Mouse (Mus musculus) right cerebral cortex, postnatal 25 days (tissue): ENCODE data around the gene Plac8.

Source experiments
- DNase-seq: peaks from one replicate; pipeline ENCODE4 v3.0.0; 2022

Plac8 gene

DNA sequence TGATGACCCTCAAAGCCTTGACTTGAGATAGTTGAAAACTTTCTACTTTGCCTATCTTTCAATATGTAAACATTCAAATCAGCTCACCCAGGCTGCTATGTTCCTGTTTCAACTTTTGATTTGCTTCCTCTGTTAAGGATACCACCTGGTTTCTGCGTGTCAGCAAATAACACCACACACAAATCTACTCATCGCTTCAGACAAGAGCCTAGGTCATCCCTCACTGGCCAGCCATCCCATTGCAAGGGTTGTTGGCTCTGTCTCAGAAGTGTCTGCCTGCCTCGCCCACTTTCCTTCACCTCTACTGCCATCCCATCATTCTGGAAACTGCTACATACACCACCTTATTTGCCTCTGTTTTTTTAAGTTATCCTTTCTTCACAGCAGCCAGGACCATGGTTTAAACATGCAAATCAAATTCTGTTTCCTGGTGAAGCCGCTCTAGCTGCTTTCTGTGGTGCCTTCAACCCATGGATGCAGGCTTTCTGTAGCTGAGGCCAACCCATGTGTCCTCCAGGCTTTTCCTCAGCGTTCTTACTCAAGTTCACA lies 6.9 kb upstream of the Plac8 start:
- DNase-seq: no peak

DNA sequence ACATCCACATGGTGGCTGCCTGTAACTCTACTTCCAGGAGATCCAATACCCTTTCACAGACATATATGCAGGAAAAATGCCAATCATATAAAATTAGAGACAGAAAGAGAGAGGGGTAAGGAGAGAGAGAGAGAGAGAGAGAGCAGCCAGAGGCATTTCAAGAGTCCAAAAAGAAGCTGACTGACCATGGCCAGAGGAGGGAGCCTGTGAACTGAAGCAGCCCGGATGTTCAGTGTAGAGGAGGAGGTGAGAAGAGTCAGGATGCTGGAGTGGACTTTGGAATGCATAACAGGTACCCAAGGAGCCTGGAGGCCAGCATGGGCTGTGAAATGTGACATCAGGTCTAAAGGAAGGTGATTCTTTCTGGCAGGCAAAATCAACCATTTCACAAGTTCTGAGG lies 2.7 kb upstream of the Plac8 start:
- DNase-seq: no peak

DNA sequence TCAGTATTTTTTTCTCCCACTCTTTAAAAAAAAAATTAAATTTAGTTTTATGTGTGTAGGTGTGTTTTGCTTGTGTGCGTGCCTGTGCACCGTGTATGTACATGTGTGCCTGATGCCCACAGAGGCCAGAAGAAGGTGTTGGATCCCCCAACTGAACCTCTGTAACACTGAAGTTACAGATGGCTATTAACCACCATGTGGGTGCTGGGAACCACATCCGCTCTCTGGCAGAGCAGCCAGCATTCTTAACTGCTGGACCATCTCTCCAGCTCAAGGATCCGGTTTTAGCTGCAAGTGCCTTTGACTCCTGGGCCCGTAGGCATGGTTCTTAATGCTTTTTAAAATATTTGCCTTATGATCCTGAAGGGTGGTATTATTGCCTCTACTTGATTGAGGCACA lies 1.2 kb upstream of the Plac8 start:
- no peak for DNase-seq

DNA sequence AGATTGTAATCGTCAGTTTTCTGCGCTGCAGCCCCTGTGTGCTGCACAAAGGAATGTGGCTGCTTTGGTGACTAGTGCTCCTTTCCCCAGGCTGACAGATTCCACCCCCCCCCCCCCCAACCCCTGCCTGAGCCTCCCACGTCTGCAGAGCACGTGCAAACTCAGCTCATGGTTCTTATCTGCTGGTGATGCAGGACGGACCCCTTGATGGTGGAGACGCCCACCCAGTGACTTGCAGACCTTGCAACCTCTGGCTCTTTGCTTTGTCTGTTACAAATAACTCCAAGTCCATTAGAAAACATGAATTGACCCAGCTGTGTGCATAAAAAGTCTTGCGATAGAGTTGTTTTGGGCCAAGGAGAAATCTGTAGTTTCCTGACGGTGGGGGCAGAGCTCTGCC lies 1.3 kb downstream of the Plac8 start:
- DNase-seq: no peak

DNA sequence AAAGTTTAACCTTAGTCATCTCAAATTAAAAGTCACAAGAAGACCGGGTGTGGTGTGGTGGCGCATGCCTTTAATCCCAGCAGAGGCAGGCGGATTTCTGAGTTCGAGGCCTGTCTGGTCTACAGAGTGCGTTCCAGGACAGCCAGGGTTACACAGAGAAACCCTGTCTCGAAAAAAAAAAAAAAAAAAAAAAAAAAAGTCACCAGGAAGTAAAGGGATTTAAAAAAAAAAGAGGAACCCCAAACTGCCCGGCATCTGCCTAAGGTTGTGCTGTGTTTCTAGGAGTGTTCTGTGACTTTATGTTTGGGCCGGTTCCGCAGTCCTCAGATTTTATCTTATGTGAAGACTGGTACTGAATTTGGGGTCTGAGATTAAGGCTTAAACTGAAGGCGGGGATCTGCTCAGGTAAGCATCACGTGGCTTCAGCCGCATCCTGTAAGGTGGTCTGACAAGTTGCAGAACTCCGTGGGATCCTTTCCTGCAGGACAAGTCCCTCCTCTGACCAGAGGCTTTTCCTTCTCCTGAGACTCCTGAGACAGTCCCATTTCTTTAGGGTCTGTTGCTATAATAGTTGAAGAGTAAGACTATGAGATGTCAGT lies 1.9 kb downstream of the Plac8 start:
- DNase-seq: no peak

DNA sequence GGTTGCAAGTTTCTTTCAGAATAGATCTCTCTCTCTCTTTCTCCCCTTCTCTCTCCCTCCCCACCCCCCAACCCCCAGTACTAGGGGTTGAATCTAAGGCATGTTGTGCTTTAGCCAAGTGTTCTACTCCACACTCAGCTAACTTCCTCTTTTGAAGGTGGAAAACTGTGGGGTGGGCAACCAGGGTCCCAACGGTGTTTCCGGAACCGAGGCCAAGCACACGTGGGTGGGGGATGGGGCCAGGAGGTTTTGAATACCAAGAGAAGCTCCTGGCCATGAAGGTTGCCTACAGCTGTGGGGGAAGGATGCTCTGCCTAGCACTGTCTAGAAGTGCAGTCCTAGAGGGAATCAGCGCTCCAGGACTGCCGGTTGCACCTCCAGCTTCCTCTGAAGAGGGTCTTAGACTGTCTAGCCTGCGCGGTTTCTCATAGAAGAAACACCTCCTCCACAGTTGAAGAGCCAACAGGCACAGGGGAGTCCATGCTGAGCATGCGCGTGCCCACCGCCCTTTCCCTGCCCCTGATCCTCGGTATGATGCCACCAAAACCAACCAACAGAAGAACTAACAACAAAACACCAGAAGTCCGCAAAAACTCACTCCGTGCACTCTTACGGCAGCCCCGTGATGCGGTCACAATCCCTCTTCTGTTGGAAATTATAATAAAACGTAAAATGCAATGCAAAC lies 2.7 kb downstream of the Plac8 start:
- DNase-seq: no peak

DNA sequence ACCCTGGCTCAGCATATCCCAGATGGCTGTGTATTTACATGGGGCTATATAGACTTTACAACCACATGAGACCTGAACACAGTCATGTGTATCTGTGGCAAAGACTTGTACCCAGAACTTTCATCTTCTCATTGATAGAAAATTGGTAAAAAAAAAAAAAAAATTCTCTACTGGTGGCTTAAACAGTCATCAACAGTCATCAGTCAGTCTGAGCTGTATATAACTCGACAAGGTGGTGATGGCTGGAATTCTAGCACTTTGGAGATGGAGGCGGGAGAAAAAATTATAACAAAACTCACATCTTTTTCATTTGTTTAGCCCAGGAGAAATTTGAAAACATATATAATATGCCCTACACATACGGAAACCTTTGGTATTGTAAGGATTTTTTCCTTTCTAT lies 3.2 kb downstream of the Plac8 start:
- DNase-seq: no peak

DNA sequence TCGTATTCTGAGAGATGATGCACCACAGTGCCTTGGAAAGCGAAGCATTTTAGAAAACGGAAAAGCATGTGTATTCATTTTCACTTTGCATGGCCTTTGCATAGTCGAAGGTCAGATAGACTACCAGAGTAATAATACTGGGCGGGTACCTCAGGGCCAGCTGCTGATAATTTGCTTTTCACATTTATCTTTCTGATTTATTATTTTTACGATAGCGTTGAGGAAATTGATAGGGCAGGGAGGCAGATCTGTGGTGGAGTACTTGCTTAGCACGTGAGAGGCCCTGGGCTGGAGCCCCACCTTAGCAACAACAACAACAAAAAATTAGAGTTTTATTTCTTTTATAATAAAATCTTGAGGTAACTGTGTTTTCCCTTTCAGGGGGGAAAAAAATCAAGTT lies 3.9 kb downstream of the Plac8 start:
- DNase-seq: no peak

DNA sequence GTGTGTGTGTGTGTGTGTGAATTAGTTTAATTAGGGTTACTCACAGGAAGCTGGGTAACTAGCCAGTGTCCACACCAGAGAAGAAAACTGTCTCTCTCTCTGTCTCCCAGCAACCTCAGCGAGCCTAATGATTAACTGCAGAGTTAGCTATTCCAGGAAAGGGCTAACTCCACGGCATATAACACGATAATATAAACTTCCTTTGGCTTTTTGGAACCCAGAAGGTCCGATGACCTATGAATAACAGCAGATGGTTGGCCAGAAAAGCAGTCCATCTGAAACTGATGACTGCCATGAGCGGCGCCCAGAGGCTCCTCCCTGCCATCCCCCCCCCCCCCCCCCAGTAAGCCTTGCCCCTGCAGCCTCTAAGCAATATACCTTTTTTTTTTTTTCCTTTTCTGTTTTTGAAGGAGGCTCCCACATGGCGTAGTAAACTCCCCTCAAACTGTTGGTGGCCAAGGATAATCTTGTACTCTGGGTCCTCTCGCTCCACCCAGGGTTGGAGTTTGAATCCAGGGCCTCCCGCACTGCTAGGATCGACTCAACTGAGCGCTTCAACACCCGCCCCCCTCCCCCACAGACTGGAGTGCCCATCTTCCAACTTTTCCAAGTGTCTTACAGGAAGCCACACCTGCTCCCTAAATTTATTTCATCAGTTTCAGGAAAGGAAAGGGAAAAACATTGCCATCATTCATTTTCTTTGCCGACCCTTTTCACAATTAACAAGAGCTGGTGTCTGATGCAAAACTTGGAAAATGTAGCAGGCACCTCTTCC lies 4.6 kb downstream of the Plac8 start:
- no peak for DNase-seq

DNA sequence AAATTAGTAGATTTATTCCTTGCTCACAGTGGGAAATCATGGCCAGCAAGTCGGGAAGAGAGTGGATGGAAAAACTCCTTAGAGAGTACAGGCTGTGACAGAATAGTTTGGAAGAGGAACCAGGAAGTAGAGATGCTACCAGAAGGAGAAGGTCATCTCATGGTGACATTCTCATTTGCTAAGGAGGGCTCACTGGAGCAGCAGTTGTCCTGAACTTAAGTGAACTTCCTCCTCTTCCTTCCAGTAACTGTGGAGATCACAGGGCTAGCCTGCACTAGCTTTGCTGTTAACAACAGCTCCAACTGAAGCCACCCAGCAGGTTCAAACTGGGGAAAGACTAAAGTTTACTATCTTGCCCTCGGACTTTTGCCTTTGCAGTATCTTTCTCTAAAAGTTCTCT lies 5.2 kb downstream of the Plac8 start:
- no peak for DNase-seq

DNA sequence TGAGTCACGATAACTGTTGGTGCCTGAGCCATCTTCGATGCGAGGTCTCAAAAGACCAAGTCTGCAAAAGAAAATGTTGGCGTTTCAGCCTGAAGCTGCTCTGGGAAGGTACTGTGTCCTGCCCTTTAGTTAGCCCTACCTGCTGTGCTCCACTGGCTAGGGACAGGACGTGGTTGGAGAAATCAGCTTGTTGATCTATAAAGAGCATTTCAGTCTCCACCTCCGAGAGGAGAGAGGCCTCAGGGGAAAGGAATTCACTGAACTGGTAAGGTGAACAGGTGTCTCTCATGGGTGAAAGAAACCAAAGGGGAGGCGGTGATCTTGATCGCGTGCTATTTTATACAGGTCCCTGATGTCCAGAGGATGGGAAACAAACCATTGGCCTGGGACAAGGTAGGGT lies 9.3 kb downstream of the Plac8 start:
- no peak for DNase-seq

DNA sequence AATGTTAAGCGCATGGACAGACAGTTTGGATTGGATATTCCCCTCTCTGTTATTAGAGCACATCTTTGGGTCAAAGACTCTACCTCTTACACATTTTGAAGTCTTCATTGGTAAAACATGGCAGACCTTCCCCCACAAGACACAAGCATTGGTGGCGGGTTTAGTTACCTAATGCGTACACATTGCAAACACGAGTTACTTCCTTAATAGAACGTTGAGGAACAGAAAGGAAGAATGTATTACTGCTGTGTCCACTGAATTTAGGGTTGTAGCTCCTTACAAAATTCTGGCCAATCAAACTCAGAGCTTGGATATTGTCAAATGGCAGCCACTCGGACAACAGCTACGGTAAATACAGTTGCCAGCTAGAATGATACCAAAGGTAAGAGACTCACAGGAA lies 12.7 kb downstream of the Plac8 start:
- no peak for DNase-seq

DNA sequence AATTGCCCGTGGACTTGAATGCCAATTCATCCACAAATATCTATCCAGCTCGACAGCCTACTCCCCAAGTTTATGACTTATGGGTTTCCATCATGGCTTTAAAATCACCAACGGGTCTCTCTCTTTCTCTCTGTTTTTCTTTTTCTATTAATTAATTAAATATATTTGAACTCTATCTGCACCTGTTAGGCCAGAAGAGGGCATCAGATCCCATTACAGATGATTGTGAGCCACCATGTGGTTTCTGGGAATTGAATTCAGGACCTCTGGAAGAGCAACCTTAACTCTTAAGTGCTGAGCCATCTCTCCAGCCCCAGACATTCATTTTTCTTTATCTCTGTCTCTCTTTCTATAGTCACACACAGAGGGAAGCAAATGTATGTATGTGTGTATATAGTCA lies 13.3 kb downstream of the Plac8 start:
- no peak for DNase-seq

DNA sequence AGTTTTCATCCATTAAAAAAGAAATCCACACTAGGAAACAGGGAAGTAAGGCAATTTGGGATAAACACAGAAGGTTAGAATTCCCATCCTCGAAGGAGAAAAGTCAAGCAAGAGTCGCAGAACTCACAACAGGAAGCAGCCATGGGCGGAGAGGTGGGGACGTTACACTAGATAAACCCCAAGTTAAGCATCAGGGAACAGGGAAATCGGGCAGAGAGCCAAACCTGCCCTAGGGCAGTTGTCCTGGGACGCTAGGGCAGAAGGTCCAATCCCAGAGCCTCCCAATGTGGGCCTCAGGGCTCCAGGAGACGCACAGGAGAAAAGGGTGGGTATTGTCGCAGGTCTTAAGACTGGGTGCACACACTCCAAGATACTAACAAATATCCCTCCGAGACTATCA lies 14.5 kb downstream of the Plac8 start:
- DNase-seq: no peak

DNA sequence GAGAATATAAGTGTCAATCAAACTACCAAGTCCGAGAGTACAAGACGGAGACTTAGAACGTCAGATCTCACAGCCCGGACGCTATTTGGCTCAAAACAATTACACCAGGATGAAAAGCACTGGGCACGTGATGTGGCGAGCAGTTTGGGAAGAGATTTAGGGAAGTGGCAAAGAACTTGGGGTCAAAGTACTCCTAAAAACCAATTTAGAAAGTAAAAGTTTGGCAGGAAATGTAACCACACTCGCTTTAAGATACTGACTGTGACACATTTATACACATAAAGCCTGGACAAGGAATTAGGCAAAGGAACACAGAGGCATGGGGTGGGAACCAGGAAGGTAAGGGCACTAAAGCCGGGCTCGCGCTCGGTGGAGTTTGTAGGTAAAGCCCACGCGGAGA lies 15.0 kb downstream of the Plac8 start:
- no peak for DNase-seq

DNA sequence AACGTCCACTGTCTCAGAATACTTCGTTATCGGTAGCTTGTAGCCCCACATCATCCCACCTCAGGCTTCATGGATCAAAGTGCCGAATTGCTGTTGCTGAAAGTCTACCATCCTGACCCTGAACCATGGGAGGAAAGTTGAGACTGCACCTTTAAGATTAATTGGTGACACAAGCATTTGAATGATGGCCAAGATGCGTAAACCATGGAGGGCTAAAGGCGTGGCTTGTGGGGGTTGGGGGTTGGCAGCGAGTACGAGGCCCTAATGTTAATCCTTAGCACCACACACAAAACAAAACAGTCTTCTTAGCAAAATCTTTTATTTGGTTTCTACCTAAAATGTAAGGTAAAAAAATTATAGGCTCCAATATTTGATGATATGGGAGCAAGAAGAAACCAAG lies 18.6 kb downstream of the Plac8 start:
- no peak for DNase-seq

DNA sequence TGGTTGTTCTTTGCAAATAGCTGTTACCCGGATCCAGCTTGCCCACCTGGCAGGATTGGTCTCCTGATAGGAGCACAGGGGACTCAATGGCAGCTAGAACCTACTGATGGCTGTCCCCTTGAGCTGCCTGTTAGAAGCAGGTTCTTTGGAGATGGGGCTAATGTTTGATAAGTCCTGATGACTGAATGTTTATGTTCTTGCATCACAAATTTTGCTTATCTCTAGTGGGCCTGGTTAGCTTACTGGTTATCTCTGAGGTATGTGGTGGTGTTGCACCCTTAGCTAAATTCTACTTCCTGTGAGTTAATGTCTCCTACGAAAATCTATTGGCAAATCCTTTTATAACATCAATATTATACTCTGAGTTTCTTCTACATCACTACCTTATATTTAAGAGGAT lies 20.1 kb downstream of the Plac8 start:
- no peak for DNase-seq

DNA sequence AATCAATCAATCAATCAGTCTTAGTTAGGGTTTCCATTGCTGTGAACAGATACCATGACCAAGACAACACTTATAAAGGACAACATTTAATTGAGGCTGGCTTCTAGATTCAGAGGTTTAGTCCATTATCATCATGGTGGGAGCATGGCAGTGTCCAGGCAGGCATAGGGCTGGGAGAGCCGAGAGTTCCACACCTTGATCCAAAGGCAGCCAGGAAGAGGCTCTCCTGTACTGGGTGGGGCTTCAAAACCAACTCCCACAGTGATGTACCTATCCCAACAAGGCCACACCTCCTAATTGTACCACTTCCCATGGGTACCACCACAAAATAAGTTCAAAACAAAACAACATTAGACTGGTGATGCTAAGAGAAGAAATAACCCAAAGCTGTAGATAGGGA lies 21.9 kb downstream of the Plac8 start:
- DNase-seq: no peak

DNA sequence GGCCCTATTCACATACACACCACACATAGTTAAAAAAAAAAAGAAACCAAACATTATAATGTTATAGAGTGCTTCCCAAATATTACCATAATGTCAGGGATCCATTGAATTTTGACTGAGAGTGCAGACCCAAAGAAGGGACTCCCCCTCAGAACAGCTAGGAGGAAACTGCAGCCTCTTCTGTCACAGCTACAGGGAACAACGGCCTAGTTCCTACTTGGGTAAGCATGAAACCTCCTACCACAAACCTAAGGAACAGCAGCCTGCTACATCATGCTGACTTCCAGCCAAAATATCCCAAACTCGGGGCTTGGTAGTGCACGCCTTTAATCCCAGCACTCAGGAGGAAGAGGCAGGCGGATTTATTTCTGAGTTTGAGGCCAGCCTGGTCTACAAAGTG lies 22.7 kb downstream of the Plac8 start:
- DNase-seq: no peak

DNA sequence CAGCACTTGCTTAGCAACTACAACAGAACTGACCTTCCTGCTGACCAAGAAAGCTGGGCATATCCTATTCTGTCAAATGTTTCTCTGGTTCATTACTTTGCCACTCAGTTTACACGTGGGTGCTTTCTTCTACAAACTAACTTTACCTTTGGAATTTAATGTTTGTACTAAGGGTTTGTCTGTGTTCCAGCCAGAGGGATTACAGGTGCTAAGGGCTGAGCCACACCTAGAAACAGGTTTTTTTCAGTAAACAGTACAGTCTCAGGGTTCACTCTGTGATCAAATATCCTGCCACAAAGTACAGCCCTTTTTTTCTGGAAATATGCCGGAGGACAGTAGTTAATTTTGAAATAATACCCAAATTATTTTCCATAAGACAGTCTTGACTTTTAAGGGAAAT lies 23.8 kb downstream of the Plac8 start:
- no peak for DNase-seq

DNA sequence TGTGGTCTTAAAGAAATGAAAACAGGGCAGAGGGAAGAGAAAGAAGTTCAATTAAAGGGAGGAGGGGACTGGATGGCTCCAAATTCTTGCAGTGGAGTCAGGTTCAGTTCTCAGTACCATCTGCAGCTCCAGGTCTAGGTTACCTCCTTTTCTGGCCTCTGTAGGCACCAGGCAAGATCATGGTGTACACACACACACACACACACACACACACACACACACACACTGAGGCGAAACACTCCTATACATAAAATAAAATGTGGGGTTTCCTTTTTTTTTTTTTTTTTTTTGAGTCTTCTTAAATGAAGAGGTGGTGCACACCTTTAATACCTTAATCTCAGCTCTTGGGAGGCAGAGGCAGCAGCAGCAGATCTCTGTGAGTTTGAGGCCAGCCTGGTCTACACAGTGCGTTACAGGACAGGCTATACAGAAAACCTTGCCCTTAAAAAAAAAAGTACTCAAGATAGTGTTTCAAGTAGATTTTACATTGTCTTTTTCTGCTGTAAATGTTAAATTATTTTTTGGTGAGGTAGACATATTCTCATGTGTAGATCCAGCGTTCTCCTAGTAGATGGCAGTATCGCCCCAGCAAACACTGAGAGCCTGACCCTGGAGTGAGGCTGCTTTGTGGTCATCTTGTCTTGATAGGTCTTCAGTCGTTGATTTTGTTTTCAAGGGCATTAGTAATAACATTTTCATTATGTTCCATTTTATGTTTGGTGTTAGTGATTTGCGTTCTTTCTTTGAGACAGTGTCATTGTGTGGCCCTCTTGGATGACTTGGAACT lies 25.6 kb downstream of the Plac8 start:
- DNase-seq: no peak

DNA sequence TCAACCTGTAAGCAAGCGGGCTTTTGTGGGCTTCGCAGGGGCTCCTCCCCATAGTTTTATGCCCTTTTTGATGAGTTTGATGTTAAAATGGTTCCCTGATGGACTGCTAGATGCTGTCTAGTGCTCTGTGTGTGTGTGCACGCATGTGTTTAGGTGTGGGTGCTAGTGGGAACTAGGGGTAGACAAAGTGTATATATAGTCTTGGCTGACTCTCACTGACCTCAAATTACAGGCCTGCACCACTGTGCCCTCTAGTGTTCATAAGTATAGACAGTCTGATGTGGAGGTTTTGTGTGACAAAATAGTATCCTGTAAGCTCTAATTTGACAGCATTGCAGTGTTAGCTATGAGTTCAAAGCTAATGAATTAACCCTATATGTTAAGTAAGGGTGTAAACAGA lies 35.4 kb downstream of the Plac8 start:
- DNase-seq: no peak

DNA sequence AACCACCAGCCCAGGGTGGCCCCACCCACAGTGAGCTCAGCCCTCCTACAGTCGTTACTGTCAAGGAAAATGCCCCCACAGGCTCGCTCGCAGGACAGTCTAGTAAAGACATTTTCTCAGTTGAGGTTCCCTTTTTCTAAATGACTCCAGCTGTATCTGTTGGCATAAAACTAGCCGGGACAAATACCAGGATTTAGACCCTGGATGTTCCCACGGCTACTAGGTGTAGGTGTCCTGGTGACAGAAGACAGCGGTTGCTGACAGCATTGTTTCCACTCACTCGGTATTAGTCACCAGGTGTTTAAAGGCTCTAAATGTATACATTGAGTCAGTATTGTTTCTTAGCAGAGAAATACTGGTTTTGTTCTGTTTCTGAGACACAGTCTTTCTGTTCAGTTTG lies 36.2 kb downstream of the Plac8 start:
- no peak for DNase-seq
